Mouse (Mus musculus) heart, postnatal 0 days (tissue): ENCODE measurements around the gene Cadm4.

Source experiments
- CTCF ChIP-seq: IDR thresholded peaks from 2 replicates; pipeline ENCODE4 v1.5.1; 2016; ENCODE audit warnings: antibody characterized with exemption, control low read depth, low read depth
- EP300 ChIP-seq: IDR thresholded peaks from 2 replicates; pipeline ENCODE4 v1.6.1; 2016; ENCODE audit warnings: antibody characterized with exemption, low read depth

DNA sequence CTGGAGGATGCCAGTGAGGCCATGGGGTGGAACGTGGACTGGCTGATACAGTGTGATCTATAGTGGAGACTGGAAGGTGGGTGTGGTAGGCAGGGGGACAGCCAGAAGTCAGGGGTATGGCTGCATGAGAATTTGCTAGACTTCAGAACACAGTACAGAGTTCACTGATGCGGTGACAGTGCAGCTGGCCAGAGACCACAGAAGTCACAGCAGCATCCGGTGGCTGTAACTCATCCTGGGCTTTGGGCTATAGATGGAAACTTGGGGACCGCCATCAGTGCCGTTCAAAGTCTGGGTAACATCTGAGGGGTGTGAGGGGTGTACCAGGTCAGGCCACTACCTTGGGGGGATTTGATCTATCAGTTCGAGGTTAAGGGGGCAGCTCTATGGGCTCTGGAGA, 41.9 kb downstream of the Cadm4 start:
- TF ChIP-seq CTCF (no peak), EP300 (no peak)
